Mouse (Mus musculus) embryonic fibroblast, embryonic 13.5 days (primary cell): ENCODE results near the gene Ccdc61.
A peak's percentile ranks its signal among the peaks of the same experiment; 100 is the strongest.

Source experiments
- CTCF ChIP-seq: IDR thresholded peaks from 2 replicates; pipeline ENCODE4 v1.5.1; 2011; ENCODE audit warnings: mild to moderate bottlenecking, control low read depth, low read length, moderate library complexity, borderline replicate concordance; ENCODE audit not compliant: insufficient read depth
- POLR2A ChIP-seq: IDR thresholded peaks from 2 replicates; pipeline ENCODE4 v1.6.1; 2011; ENCODE audit warnings: low read depth, mild to moderate bottlenecking, control low read depth, low read length, moderate library complexity

- TF ChIP-seq POLR2A (no peak), CTCF (peak; percentile 42; the same call in 1 of the 2 replicates)
Observed at GRCm38 (mm10) chr7:18896536-18896935, 13.7 kb downstream of the Ccdc61 start.
